Mouse (Mus musculus) adipocyte (in vitro differentiated cells): ENCODE measurements around the gene Dnhd1.

ENCODE experiments used
- DNase-seq: peaks from one replicate; pipeline ENCODE4 v3.0.0-alpha.2; 2016; ENCODE audit warnings: low spot score

Dnhd1 gene

DNA sequence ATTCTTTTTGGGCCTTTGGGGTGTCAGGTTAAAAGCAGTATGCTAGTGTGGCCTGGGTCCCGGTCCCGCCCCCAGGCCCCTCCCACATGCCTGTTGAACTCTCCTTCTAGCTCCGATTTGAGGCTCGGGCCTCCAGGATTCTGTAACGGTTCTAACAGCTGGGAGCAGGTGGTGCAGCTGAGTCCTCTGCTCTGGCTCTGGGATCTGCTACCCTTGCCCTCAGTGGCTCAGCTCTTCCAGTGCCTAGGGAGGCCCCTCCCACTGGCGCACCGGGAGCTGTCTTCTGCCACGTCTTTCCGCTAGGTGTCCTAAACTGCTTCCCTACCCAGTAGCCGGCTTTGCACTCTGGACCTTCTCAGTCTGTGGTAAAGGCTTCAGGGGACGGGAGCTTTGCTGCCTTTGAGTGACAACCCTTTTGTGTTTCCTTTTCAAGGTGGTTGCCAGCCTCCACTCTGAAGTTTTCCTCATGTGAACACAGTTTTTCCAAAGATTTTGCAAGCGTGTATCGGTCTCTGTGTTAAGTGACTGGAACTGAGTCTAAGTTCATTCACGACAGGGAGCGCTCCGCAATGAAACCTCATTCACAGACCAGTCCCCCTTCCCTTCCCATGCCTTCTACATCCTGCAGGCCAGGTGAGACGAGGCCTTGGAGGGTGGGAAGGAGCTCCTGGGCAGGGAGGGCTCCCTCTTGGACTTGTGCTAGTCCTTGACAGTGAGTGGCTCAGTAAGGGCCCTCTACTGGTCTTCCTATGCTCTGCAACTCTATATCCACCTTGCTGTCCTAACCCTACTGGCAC is at the start of gene Dnhd1:
Gene Dnhd1, plus strand, starts transcription at position 189 of the 797 bp plus-strand sequence.
- peak; percentile 83 for DNase-seq

DNA sequence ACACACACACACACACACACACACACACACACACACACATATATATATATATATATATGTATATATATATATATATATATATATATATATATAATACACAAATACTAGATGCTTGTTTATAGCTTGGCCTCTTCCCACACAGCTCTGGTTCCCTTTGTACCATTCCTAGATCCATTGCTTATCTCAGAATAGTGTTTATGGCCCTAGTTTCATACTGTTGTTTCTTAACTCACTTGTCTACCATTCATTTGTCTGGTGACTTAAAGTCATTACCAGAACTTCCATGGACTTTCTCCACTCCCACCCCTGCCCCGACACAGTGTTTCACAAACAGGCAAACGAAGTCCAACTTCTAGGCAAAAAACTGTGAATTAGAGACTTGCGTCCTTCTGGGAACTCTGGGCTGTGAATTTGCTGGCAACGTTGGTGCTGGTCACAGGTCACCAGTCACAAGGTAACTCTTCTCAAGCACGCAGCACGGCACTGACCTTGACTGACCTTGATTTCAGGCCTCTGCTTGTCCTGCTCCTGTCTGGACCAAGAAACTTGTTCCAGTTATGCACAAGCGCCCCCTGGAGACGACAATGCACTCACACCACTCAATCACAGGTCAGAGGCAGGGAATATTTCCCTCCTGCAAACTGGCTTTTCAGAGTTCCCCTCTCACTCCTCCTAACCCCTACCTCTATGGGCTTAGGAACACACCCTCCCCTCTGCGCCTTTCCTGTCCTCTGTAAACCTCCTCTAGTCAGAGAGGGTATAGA is 47.6 kb upstream of the Dnhd1 start:
- peak; percentile 73 for DNase-seq

DNA sequence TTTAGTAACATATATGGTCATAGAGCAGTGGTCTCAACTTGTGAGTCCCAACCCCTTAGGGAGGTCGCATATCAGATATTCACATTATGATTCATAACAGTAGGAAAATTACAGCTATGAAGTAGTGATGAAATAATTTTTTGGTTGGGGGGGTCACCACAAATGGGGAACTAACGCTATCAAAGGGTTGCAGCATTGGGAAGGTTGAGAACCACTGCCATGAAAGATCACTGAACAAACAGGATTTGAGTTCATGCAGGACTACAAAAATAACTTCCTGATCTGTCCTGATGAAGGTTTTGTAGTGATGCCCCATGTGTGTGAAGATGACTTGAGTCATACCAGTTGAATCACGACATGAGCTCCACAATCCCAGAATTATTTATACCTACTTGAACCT is 42.2 kb upstream of the Dnhd1 start:
- DNase-seq = no peak

DNA sequence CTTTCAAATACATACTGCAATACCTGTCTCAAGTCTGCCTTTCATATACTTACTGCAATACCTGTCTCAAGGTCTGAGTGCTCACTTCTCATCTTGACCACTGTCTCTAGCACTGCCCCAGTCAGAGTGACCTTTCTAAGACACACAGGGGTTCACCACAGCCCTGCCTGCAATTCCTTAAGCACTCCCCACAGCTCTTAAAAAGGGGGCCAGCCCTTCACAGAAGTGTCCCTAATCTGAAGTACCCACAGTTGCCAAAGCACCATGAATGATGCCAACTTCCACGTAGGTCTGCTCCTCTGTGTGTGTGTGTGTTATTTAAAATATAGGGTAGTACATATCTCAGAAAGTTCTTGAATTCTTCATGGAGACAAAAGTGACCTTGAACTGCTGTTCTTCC is 38.9 kb upstream of the Dnhd1 start:
- DNase-seq = no peak

DNA sequence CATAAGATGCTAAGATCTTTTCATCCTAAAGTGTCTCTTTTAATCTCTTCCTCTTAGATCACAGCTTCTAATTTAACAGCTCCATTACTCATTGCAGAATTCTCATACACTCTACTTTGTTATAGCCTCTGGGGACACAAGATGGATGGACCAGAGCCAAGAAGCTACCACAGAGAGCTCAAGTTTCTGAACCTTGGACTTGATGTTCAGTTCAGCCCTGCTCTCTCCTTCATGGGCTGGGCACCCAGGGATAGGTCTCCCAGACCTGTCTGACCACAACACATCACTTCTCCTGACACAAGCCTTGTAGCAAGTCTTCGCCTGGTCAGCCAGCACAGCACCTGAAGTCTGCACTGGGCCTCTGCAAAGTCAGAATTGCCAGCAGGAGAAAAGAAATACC is 36.2 kb upstream of the Dnhd1 start:
- no peak for DNase-seq

DNA sequence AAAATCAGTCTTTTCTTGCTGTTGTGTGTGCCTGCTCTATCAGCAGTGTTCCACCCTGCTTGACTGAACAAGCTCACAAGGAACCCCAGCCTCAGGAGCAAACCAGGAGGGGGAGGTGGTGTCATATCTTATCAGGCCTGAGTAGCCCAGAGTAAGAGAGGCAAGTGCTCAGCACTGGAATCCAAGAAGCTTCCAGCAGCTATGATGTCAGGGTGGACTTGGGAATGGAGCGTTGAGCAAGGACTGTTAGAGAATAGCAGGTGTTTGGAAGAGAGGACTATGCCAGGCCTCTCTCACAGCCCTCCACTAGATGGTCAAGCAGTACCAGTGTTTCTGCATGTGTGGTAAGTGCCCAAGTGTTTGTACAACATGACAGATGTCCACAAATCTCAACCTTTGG is 34.9 kb upstream of the Dnhd1 start:
- no peak for DNase-seq

DNA sequence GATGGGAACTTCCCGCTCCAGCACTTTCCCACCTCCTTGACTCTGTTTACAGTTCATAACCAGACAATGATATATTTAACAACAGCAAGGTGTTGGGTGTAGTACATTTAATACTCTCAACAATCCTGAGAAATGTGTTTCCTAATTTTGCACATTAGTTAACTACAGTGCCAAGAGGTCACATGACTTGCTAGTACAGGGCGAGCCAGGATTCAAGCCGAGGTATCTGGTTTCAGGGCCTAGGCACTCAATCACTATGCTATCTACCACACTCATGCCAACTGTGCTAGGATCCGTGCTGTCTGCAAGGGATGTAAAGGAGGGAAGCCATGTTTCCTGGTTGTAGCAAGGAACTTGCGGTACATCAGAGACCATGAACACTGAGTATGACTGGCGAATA is 34.1 kb upstream of the Dnhd1 start:
- peak; percentile 69 for DNase-seq

DNA sequence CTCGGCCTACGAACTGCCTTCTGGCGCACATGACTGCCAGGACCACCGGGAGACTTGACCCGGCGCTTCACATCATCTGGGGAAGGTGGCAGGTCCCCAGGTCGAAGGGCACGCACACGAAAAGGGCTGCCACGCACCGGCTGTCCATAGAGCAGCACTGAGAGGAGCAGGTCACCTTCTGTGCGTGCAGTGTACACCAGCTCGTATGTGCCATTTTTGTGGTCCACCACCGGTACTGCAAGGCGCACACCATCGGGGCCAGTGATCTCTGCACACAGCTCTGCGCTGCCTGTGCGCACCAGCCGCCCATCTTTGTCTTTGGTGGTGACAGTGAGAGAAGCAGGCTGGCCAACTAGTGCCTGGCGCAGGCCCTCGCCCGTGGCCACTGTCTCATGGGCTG is 32.8 kb upstream of the Dnhd1 start:
- no peak for DNase-seq

DNA sequence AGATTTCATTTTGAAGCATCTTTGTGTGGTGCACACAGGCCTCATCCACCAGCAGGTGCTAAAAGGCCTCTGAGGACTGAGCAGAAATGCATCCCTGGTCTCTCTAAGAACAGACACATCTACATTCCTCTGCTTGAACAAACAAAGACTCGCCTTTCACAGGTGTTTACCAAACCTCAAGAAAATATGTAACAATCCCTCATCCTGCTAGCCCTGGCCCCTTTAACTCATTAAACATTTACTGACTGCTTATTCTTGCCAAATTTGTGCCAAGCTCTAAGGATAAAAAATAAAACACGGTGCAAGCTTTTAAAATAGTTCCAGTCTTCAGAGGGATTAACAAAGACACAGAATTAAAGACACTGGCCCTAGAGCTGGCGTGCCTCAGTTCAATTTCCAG is 30.9 kb upstream of the Dnhd1 start:
- DNase-seq = no peak

DNA sequence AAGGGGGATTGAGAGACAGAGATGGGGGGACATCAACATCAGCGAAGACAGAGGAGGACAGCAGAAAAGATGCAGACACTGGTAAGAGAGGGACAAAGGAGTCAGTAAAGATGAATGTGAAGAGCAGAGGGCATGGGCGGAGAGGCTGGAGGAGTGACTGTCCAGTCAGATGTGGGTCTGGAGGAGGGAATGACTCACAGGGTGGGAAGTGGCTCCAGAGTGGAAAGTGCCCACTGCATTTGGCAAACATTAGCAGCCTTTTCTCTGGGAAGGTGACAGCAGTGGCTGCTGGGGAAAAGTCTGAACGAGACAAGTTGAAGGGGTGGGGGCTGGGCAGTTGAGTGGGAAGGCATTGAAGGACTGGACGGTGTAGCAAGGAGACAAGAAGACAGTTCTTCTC is 29.6 kb upstream of the Dnhd1 start:
- no peak for DNase-seq

DNA sequence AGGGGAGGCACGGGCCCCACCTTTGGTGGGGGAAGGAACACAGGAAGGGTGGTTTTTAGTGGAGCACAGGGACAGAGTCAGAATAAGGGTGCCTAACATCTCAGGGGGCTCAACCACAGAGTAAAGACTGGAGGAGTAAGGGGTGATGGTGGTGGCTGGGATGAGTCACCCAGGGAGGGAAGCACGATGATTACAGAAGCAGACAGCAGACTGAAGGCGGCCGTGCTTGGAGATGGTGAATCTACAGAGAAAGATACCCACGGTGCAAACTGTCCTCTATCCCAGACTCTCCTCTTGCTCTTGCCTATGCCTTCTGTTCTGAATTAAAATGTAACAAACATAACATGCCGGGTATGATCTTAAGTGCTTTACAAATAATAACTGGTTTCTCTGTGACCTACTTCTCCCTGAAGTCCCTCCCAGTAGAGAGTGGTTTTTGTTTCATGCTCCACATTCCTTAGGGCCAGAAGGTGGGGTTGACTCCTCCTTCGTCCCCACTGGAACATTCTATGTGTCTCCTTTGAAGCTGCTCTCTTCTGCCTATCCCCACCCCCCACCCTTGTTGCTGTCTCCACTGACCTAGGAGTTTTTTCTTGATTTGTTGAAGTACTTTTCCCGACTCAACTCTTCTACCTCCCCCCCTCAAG is 28.9 kb upstream of the Dnhd1 start:
- DNase-seq = no peak

DNA sequence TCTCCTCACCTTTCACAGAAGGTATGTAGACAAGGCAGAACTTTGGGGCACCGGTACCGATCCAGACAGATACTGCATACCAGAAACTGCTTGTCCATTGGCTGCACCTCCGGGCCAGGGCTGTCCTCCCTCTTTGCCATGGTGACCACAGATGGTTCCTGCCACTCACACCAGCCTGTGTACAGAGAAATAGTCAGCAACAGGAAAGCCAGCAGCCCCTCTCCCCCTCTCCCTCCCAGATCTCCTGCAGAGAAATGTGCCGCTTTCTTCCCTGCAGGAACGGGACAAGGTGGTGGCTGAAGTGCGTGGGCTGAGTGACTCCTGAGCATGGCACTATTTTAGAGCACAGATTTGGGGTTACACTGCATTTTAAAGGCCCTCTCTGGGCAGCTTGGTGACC is 25.2 kb upstream of the Dnhd1 start:
- no peak for DNase-seq

DNA sequence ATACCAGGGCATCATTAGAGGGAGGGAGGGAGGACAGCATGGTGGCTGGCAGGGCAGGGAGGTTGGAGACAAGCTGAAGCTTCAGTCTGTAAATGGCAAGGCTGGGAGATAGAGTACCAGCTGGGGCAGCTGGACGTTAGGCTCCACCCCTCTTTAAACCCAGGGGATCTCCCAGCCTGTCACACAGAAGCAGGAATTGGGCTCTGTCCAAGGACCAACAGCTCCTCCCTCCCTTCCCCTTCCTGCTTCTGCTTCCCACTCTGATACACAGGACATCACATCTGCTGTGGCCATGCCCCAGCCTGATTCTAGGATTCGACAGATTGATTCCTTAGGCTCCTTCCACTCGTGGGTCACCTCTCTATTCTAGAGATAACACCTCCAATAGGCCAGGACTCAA is 22.0 kb upstream of the Dnhd1 start:
- peak; percentile 75 for DNase-seq

DNA sequence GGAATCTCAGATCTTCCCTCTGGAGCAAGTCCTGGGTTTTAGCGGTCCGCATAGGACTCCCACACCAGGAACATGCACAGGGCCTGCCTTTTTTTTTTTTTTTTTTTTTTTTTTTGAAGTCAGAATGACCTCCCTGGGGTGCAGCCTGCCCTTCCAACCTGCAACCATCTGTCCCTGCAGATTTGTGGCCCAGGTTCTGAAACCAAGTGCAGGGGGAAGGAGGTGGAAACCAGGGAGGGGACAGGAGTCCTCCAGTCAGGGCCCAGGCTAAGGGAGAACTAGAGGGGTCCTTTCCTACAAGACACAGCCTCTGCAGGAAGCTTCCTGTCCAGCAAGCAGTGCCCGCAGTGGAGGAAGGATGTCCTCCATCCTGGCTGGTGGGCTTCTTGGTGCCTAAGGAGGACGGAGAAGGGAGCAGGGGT is 18.1 kb upstream of the Dnhd1 start:
- DNase-seq = no peak

DNA sequence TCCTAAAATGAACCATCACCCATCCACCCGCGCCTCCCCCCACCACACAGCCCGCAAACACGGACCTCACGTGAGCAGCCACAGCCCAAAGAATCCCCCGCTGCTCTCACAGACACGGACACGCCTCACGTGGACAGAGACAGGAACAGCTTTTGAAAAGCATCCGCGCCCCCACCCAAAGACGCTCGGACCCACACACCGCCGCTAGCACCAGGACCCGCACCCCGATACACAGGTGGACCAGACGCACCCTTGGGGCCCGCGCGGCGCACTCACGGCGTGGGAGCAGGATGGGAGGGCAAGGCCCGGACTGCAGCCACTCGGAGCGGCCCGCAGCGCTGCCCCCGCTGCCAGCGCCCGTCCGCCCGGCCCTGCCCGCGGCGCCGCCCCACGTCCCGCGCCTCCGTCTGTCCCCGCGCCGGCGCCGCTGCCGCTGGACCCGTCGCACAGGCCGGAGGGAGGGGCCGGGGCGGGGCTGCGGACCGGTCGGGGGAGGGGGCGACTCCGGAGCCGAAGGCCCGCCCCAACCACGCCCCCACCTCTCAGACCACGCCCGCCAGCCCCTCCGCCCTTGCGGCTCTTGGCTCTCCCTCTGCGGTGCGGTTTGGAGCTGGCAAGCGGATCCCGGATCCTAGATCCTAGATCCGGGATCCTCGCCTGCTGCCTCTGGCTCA is 17.4 kb upstream of the Dnhd1 start, which contains the start of gene Trim3:
Gene Trim3, minus strand, starts transcription at position 445 of the 674 bp plus-strand sequence.
- DNase-seq = peak; percentile 80

DNA sequence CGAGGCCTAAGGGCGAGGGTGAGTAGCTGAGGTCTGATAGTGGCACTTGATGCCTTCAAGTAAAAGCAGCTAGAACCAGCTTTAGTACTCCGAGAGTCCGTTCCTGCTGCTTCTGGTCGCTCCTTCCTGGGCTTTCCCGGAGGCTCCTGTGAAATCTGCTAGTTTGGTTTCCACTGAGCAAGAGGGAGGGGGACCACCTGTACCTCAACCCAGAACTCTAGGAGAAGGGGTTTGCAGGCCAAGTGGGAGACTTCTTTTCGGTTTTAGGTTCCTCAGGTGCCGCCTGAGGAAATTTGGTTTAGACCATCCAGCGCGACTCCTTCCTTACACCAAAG is 16.9 kb upstream of the Dnhd1 start:
- no peak for DNase-seq

DNA sequence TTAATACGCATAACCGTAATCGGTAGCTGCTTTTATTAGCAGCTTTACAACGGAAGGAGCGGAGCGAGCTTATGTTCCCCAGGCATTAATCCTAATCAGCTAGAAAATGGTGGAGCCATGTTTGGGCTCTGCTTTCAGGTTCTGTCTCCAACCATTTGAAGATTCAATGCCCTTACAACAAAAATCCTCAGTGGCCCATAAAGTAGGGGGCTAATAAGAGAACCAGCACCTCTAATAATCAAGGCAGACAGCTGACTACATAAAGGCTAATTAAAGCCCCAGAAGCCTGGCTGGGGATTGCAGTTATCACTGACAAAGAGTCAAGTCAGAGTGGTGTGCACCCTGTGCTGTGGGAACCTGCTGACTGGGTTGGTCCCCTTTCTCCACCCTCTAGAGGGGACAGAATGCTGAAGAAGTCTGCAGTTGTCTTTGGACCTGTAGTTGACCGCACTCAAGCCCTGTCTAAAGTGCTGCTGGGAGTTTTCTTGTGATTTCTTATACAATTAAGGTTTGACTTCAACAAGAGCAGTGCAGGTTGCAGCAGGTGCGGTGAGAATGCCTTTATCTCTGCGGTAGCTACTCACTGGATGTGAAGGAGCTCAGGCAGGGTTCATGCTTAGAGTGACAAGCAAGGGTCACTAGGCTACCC is 16.2 kb upstream of the Dnhd1 start:
- DNase-seq = no peak

DNA sequence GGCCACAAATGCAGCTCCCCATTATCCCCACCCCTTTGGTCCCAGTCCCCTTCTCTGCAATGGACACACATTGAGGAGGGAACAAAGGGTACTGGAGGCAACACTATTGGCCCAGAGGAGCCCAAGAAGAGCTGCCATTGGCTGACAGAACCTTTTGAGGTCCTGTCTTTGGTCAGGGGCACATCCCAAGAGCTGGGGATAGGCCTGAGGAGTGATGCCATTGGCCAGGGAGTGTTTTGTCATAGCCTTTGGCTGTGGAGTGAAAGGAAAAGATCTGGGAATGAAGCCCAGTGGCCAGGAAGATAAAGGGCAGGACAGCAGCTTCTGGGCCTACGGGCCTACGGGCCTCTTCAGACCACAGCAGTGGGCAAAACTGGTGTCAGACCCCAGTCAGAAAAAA is 14.9 kb upstream of the Dnhd1 start:
- DNase-seq = peak; percentile 74

DNA sequence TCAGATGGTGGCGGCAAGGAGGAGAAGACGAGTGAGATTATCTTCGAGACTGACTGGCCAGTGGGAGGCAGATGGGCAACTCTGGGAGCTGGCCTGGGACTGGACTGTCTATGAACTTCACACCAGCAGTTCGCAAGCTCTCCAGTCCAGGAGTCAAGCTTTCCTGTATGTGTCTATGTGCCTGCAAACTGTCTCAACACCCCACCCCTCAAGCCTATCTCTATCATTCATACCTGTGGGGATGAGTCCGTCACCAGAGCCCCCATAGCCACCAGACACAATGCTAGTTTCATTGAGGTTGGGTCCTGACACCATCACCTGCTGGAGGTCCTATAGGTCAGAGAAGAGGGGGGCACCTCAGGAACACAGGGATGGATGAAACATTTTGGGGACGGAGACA is 11.9 kb upstream of the Dnhd1 start:
- DNase-seq = no peak

DNA sequence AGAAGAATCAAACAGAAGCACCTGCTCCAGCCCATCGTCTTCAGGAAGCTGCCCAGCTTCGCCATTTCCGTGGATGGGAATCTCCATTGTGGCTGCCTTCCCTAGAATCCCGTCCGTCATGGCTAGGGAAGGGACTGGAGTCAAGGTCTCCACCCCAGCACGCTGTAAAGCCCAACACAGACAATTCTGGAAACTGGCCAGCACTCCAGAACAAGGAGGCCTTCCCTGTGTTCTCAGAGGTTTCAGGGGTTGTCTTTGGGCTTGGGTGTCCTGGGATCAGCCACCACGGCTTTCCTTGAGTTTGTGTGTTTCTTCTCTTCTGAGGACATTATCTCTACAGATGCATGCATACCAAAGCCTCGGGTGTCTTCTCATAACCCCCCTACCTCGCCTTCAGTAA is 11.3 kb upstream of the Dnhd1 start:
- DNase-seq = no peak

DNA sequence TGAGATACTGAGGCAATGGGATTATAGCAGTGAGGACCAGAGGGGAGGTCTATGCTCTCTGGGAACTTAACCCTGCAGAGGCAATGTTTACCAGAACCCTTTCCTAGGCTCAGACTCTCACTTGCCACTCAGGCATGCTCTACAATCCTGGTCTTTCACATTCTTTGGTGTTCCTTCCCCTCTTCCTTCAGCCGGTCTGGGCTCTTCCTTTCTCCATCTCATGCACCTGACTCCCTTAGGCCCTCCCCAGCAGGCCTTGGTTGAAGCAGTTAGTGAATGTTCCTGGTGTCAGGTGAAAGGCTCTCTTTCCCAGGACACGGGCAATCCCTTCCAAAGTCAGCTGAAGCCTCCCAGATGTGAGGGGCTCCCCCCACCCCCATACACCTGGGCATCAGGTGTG is 10.9 kb upstream of the Dnhd1 start, which contains the start of gene Timm10b:
Gene Timm10b, plus strand, starts transcription at position 301 of the 400 bp plus-strand sequence.
- no peak for DNase-seq
